Mouse (Mus musculus): ENCODE results near the gene Igf2bp2. TPM values are rescaled to one million over a fixed set of nuclear protein-coding genes. Genes with fewer than 3 reads are reported as not detected.

The Igf2bp2 gene
- total RNA-seq, 2 experiments from 2014 or later = 3.5 to 6.5 TPM

GRCm38 (mm10) chr16:22039978-22040377 is 123.1 kb downstream of the Igf2bp2 start:
- DNase-seq = no peak

- DNase-seq = no peak
These were observed 124.5 kb downstream of the Igf2bp2 start for GRCm38 (mm10) chr16:22038554-22038953.

GRCm38 (mm10) chr16:22027474-22027873 is 135.6 kb downstream of the Igf2bp2 start:
- no peak for DNase-seq

DNA sequence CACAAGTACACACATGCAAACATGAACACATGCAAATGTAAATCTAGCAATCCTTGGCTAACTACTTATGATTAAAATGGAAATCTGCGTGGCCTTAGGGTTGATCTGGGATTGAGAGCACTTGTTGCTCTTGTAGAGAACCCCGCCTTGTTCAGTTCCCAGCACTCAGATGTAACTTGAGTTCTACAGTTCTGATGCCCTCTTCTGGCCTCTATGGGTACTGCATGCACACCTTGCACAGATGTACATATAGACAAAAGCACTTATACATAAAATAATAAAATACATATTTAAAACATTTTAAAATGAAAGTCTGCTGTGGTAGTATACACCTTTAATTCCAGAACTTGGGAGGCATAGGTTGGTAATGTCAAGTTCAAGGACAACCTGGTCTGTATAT is 141.0 kb downstream of the Igf2bp2 start:
- no peak for DNase-seq

DNA sequence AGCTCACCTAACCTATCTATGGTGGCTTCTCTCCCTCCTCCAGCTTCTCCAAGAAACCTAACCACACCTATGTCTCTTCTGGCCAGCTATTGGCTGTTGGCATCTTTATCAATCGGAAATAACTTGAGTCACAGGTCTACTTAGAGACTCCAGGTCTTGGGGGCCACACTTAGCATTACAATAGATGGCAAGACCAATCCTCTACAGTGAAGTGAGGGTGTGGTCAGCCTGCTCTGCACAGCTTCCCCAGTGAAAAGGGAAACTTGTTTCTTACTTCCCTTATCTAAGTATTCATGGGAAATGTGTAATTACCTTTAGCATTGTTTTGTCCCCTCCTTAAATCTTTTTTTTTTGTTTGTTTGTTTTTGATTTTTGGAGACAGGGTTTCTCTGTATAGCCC is 147.5 kb downstream of the Igf2bp2 start:
- no peak for DNase-seq

- no peak for DNase-seq
These were observed 153.5 kb downstream of the Igf2bp2 start for GRCm38 (mm10) chr16:22009596-22009995.

DNA sequence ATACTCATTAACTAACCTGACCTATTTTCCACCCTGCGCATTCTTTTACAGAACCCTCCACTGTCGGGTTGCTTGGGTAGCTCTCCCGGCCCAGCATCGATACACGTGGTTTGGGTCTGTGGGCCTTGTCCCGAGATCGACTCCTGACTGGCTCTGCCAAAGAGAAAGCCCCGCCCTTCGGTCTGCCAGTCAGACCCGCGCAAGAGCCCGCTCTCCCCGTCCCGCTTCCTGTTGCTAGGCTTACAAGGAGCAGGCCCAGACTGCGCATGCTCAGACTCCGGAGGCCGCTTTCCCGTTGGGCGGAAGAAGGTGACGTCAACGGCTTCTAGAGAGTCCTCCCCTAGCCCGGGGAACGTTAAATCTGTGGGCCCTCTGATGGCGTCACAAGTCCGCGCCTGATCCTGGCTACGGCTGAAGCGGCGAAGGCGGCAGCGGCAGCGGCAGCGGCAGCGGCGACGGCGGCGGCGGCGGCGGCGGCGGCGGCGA is 154.0 kb downstream of the Igf2bp2 start, which contains the start of gene Senp2:
Gene Senp2, plus strand, starts transcription at position 386 of the 486 bp plus-strand sequence.
- DNase-seq = peak; percentile 100

Other genes starting within 250 kb of the Igf2bp2 start
- gene Tmem41a, start 215.7 kb downstream of the Igf2bp2 start, total RNA-seq (2021) = 1 to 10 TPM; 3.8 to 5.4 TPM
- gene Liph, start 167.6 kb downstream of the Igf2bp2 start, total RNA-seq (2021) = not detected
- gene Senp2, start 153.8 kb downstream of the Igf2bp2 start, total RNA-seq (2021) = 10 to 100 TPM; 22.9 to 27.3 TPM
- gene Tra2b, start 102.7 kb upstream of the Igf2bp2 start, total RNA-seq (2021) = 10 to 100 TPM; 28.5 to 28.7 TPM